Mouse (Mus musculus) heart, adult 11 months (tissue): Measurements from ENCODE around the gene Bmp8b.

ENCODE experiments used
- DNase-seq: peaks from one replicate; pipeline ENCODE4 v3.0.0; 2022

Gene Bmp8b

GRCm38 (mm10) chr4:123104651-123105450 is at the start of gene Bmp8b:
Bmp8b (plus strand) TSS chr4:123105165.
- DNase-seq: peak; percentile 85

GRCm38 (mm10) chr4:123056560-123057109 is 48.3 kb upstream of the Bmp8b start:
- no peak for DNase-seq

GRCm38 (mm10) chr4:123057957-123058356 is 47.0 kb upstream of the Bmp8b start:
- DNase-seq: no peak

- no peak for DNase-seq
Measured at GRCm38 (mm10) chr4:123061744-123062143, 43.2 kb upstream of the Bmp8b start.

GRCm38 (mm10) chr4:123068646-123069045 is 36.3 kb upstream of the Bmp8b start:
- no peak for DNase-seq

GRCm38 (mm10) chr4:123071266-123071966 is 33.5 kb upstream of the Bmp8b start:
- DNase-seq: no peak

GRCm38 (mm10) chr4:123076928-123077327 is 28.0 kb upstream of the Bmp8b start:
- no peak for DNase-seq

GRCm38 (mm10) chr4:123078231-123078630 is 26.7 kb upstream of the Bmp8b start:
- no peak for DNase-seq

- peak; percentile 89 for DNase-seq
Measured at GRCm38 (mm10) chr4:123080791-123081190, 24.2 kb upstream of the Bmp8b start.

- DNase-seq: peak; percentile 85
Measured at GRCm38 (mm10) chr4:123082283-123083163, 22.4 kb upstream of the Bmp8b start.

GRCm38 (mm10) chr4:123083323-123083902 is 21.6 kb upstream of the Bmp8b start:
- peak; percentile 74 for DNase-seq

- no peak for DNase-seq
Measured at GRCm38 (mm10) chr4:123085290-123085689, 19.7 kb upstream of the Bmp8b start.

GRCm38 (mm10) chr4:123086381-123086780 is 18.6 kb upstream of the Bmp8b start:
- DNase-seq: peak; percentile 8

- peak; percentile 71 for DNase-seq
Measured at GRCm38 (mm10) chr4:123092621-123093020, 12.3 kb upstream of the Bmp8b start.

GRCm38 (mm10) chr4:123093064-123093776 is 11.7 kb upstream of the Bmp8b start:
- peak; percentile 64 for DNase-seq

- DNase-seq: peak; percentile 40
Measured at GRCm38 (mm10) chr4:123093869-123094268, 11.1 kb upstream of the Bmp8b start.

- DNase-seq: peak; percentile 72
Measured at GRCm38 (mm10) chr4:123105451-123105790, 456 bp downstream of the Bmp8b start.

GRCm38 (mm10) chr4:123105929-123106328 is 964 bp downstream of the Bmp8b start:
- DNase-seq: peak; percentile 88

- peak; percentile 83 for DNase-seq
Measured at GRCm38 (mm10) chr4:123106864-123107263, 1.9 kb downstream of the Bmp8b start.

GRCm38 (mm10) chr4:123108056-123108455 is 3.1 kb downstream of the Bmp8b start:
- DNase-seq: peak; percentile 82

- DNase-seq: peak; percentile 85
Measured at GRCm38 (mm10) chr4:123110751-123111150, 5.8 kb downstream of the Bmp8b start.
